Mouse (Mus musculus) NIH3T3 (cell line): ENCODE measurements around the gene Cbl.

ENCODE experiments used
- DNase-seq: peaks from one replicate; pipeline ENCODE4 v3.0.0-alpha.2; 2012; ENCODE audit warnings: low read depth

The Cbl gene

DNA sequence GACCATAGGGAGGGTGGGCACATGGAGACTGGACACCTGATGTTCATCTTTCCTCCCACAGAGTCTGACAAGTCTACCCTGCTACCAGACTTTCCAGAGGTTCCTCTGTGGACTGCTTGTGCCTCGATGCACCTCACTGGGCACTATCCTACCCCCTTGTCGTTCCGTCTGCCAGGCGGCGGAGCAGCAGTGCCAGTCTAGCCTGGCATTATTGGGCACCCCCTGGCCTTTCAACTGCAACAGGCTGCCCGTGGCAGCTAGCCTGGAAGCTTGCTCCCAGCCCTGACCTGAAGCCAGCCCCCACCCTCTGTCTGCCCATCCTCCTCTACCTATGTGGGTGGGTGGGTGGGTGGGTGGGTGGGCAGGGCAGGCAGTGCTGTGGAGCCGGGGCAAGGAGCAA lies 127.7 kb downstream of the Cbl start:
- no peak for DNase-seq

DNA sequence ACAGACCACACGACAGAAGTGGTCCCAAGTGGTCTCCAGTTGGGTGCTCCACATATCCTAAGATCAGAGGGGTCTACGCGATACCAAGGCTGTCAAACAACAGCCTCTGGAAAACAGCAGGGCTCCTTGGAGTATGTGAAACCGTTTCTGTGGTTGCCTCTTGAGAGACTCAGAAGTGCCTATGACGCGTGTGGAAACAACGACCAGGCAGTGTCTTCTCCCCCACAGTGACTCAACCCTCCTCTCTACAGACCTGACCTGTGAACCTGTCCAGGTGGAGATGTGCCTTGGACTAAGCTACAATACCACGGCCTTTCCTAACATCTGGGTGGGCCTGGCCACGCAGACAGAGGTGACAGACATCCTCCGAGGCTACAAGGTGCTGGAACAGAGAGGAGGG lies 128.1 kb downstream of the Cbl start:
- DNase-seq = peak; percentile 23

DNA sequence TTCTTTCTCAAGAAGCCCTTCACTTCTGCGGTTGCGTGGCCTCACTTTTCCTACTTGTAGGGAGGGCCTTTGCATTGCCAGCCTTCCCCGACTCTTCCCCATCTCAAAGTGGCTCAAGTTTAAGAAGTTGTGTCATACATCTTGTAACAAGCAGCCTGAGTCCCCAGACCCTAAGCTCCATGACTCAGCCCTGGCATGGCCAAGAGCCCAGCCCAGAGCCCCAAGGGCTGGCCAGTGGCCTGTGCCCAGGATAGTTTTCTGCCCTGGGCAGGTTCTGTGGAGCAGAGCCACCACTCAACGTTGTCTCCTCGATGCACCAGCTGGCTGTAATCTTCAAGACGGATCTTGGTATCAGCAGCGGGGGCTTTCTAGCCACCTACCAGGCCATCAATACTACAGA lies 129.0 kb downstream of the Cbl start:
- DNase-seq = peak; percentile 27

DNA sequence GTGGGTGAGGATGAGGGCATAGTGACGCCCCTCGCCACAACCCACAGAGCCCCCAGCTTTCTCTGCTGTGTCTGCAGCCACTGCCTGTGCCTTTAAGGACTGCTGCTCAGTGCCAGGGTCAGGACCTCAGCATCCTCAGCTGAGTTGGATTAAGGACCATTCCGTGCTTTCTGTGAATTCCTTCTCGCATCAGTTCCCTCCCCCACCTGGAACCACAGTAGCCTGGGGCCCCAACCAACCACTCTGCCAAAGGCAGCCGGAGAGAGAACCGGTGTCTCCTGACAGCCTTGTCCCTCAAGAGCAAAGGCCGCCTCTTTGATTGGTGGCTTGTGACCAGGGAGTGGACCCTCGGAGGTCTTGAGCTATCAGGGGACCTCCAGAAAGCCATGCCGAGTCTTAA lies 132.4 kb downstream of the Cbl start, which contains the start of gene Mfrp:
Gene Mfrp (plus strand): TSS at position 240 of the 400 bp plus-strand sequence.
- no peak for DNase-seq

DNA sequence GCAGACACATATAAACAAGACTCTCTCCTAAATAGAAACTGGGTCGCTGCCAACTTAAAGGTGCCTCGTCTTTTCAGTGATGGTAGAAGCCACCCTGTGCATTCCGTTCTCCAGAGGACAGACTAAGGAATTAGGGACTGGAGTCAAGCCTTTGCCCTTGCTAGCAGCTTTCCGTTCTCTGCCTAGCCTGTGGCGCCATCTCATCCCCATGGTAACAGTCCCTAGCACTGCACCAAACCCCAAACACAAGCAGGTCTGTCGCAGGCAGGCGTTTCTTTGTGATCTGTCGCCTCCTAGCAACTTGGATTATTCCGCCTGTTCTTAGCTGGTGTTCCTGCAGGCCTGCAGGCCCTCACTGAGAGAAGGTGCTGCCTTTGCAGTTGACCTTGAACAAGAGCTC lies 137.3 kb downstream of the Cbl start:
- no peak for DNase-seq

DNA sequence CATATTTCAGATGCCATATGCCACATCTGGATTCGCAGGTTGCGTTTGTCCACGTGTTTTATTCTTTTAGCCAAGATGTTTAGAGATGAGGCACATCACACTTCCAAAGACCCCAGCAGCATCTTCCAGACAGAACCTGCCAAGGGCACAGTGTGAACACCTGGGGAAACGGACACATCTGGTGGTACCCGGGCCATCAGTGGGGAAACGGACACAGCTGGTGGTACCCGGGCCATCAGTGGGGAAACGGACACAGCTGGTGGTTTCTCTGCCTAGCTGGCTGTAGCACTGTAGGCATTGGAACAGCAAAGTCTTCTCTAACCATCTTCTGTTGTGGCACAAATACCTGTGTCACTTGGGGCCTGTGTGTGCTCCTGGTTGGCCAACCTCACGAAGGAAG lies 138.1 kb downstream of the Cbl start:
- no peak for DNase-seq

DNA sequence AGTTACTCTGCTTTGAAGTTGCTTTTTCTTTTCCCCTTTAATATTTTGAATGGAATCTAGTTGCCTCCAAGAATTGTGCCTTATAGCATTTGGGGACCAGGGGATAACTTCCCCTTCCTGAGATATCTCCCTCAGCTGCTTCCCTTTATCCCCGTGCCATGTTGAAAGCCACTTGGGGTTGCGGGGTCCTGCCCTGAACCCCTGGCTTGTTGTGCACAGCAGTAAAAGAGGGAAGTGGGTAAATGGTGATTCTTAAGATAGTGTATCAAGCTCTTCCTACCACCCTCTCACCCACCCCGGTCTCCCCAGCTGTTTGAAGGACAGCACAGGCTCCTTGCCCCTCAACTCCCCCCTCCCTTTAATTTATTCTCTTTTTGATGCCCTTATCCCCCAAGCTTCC lies 139.1 kb downstream of the Cbl start:
- no peak for DNase-seq

DNA sequence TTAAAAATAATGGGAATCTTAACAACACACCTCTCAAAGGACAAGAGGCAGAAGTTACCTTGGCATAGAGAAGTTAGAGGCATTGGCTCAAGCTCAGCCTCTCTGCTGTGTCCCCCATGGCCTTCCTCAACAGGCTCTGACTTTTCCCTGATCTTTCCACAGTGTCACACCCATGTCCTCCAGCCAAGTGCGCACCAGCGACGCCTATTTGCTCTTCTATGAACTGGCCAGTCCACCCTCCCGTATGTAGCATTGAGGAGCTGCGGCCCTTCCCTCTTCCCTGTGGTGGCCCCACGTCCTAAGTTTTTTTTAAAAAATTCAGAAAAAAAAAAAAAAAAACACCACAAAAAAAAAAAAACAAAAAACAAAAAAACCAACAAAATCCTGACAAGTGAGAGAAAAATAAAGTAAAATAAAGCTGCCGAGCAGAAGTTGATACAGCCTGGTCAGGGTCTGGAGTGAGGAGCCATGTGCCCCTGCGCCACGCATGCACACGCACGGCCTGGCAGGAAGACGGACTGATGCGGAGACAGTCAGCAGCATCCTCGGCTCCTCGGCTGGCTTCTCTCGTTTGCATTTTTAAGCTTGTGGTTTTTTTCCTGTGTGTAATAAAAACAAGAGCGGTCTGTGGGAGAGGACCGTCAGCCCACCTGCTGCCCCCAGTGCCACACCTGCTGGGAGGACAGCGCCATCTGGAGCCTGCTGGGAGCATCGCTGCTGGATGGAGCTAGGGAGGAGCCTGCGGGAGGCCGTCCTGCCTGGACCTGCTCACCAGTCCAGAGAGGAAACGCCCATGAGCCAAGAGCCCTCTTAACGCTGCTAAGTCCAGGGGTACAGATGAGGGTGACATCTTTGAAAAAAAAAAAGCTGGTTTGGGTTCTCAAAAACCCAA lies 140.0 kb downstream of the Cbl start:
- DNase-seq = peak; percentile 58
